Mouse (Mus musculus) olfactory bulb, adult 2 months (tissue): ENCODE data around the gene Trim72.
"Not testable (repeated sequence)": the region's sequence is repeated elsewhere in the genome, so short reads cannot be mapped to it uniquely, and the experiment has no call there.

ENCODE experiments used
- CTCF ChIP-seq: fragments of 200-500 bp; IDR thresholded peaks from 2 replicates; pipeline ENCODE4 v1.5.1; 2012; ENCODE audit warnings: low read depth, mild to moderate bottlenecking, low read length, moderate library complexity; ENCODE audit not compliant: insufficient read depth
- POLR2A ChIP-seq: fragments of 200-500 bp; IDR thresholded peaks from 2 replicates; pipeline ENCODE4 v1.6.1; 2012; ENCODE audit warnings: mild to moderate bottlenecking, low read depth, low read length, moderate library complexity; ENCODE audit not compliant: insufficient read depth

- not testable (repeated sequence) for TF ChIP-seq CTCF, POLR2A
These were observed 38.5 kb downstream of the Trim72 start for GRCm38 (mm10) chr7:128042161-128042820.
